Mouse (Mus musculus) layer of hippocampus, adult 2 months (tissue): ENCODE results near the gene Poll. TPM values are rescaled to one million over a fixed set of nuclear protein-coding genes. Genes with fewer than 3 reads are reported as not detected.
A peak's percentile ranks its signal among the peaks of the same experiment; 100 is the strongest.

Experiments used
- DNase-seq, 2 experiments: peaks; one replicate each; pipeline ENCODE4 v3.0.0; 2022; ENCODE audit warnings: low spot score in 2 of 2
- H3K27ac ChIP-seq: fragments of 200-600 bp; 2 replicates; pipeline ENCODE4 v1.8.1; 2022
- H3K4me3 ChIP-seq: fragments of 200-600 bp; 2 replicates; pipeline ENCODE4 v1.8.1; 2022; ENCODE audit warnings: mild to moderate bottlenecking
- CTCF ChIP-seq: fragments of 200-600 bp; conservative IDR thresholded peaks from 2 replicates; pipeline ENCODE4 v1.8.1; 2022; ENCODE audit warnings: antibody characterized with exemption, mild to moderate bottlenecking, moderate library complexity
- total RNA-seq, 2 experiments: library from RNA; stranded (reverse); gene quantifications; 2 replicates each; pipeline ENCODE4 v1.2.3; 2021

Poll gene
- total RNA-seq, 2 experiments from 2014 or later = 9.9 TPM

- Histone ChIP-seq H3K27ac (peak overlapping the region; percentile 29; the same call in 1 of the 2 replicates), H3K4me3 (no peak overlapping the region)
- DNase-seq = no peak
- no peak for TF ChIP-seq CTCF
Measured at GRCm38 (mm10) chr19:45510680-45511079, 49.7 kb downstream of the Poll start.

GRCm38 (mm10) chr19:45507531-45507930, 52.8 kb downstream of the Poll start:
- no peak for TF ChIP-seq CTCF
- Histone ChIP-seq H3K27ac (peak overlapping the region; percentile 72), H3K4me3 (no peak overlapping the region)
- peak; percentile 35 to 41 for DNase-seq

- Histone ChIP-seq H3K4me3 (no peak overlapping the region), H3K27ac (no peak overlapping the region)
- DNase-seq = no peak
- no peak for TF ChIP-seq CTCF
Measured at GRCm38 (mm10) chr19:45505446-45505845, 54.9 kb downstream of the Poll start.

Other genes with a start within 250 kb of the Poll start
- gene Btrc, start 196.8 kb downstream of the Poll start, total RNA-seq = 10 to 100 TPM; 92.9 to 93.9 TPM
- 10 to 100 TPM; 55.4 to 65.4 TPM for gene Gm17018, start 84 bp upstream of the Poll start, total RNA-seq
- gene Fbxw4, start 99.8 kb upstream of the Poll start, total RNA-seq = 10 to 100 TPM; 35.4 to 38.7 TPM
- gene Fgf8, start 182.4 kb upstream of the Poll start, total RNA-seq = not detected
- 1 to 10 TPM; 7.3 to 9.7 TPM for gene Npm3, start 189.1 kb upstream of the Poll start, total RNA-seq
- 100 to 1,000 TPM; 166 to 170 TPM for gene Mgea5, start 223.3 kb upstream of the Poll start, total RNA-seq